In genomic region chr9:23221976-23222375, GRCm38 (mm10) we compare ENCODE assay signal across 8 mouse cellular contexts. TPM values are rescaled to one million over a fixed set of nuclear protein-coding genes. Genes with fewer than 3 reads are reported as not detected.
DNase-seq lines count a peak whose midpoint lies in the region; ATAC-seq and TF ChIP-seq lines count a peak whose summit lies in the region.

No protein-coding gene starts in this region.

- H3K27ac ChIP-seq in kidney, adult 2 months (ENCODE audit: insufficient read depth, low read depth, low read length): no peak overlapping the region
- H3K27ac ChIP-seq in hindbrain, embryonic 14.5 days: peak overlapping the region; percentile 85; the same call in 1 of the 2 replicates
- H3K27ac ChIP-seq in midbrain, postnatal 0 days (ENCODE audit: low read depth, low read length): peak overlapping the region; percentile 80; the same call in 1 of the 2 replicates

- H3K4me1 ChIP-seq in kidney, adult 2 months (ENCODE audit: control insufficient read depth, insufficient read depth, low read length): no peaks in the 10 kb centered on the region
- peaks cover 8% of the 10 kb centered on the region; the same call in 1 of the 2 replicates for H3K4me1 ChIP-seq in hindbrain, embryonic 14.5 days (replicated peaks; ENCODE audit: control insufficient read depth, insufficient read depth, low read length)
- peaks cover 5% of the 10 kb centered on the region; the same call in 1 of the 2 replicates for H3K4me1 ChIP-seq in midbrain, postnatal 0 days (ENCODE audit: insufficient read depth, low read length)

- peak overlapping the region; percentile 88 for H3K9ac ChIP-seq in hindbrain, embryonic 14.5 days
- peak overlapping the region; percentile 77 for H3K9ac ChIP-seq in midbrain, postnatal 0 days (replicated peaks; ENCODE audit: low read length, poor library complexity, severe bottlenecking)

- H3K9me3 ChIP-seq in hindbrain, embryonic 14.5 days (ENCODE audit: control insufficient read depth, low read length): no peaks in the 10 kb centered on the region
- H3K9me3 ChIP-seq in midbrain, postnatal 0 days (ENCODE audit: low read length): no peaks in the 10 kb centered on the region

- TF ChIP-seq CTCF in kidney, adult 2 months (conservative IDR thresholded peaks at IDR 0.05; ENCODE audit: insufficient read depth, insufficient read length, low read depth, low read length): no peak
- TF ChIP-seq CTCF in midbrain, postnatal 0 days (IDR thresholded peaks at IDR 0.05): no peak

- 31% methylated on average over 5 of the region's 5 CpGs for WGBS in kidney, adult 2 months
- WGBS in hindbrain, embryonic 14.5 days: 15% methylated on average over 5 of the region's 5 CpGs
- WGBS in midbrain, postnatal 0 days: 18% methylated on average over 5 of the region's 5 CpGs

- H3K4me2 ChIP-seq in hindbrain, embryonic 14.5 days (replicated peaks): peak overlapping the region; percentile 92
- H3K4me2 ChIP-seq in midbrain, postnatal 0 days (ENCODE audit: low read depth, low read length, poor library complexity, severe bottlenecking): peak overlapping the region; percentile 94

- no peak for TF ChIP-seq POLR2A in kidney, adult 2 months (IDR thresholded peaks at IDR 0.05; ENCODE audit: low read depth, low read length)

- peak overlapping the region; percentile 40; the same call in 1 of the 2 replicates for H3K4me3 ChIP-seq in kidney, adult 2 months (ENCODE audit: insufficient read depth, low read depth, low read length)
- H3K4me3 ChIP-seq in hindbrain, embryonic 14.5 days (replicated peaks; ENCODE audit: low read length): peak overlapping the region; percentile 81
- H3K4me3 ChIP-seq in midbrain, postnatal 0 days (ENCODE audit: low read depth, low read length): peak overlapping the region; percentile 77

- DNase-seq in kidney, adult 2 months: no peak
- no peak for DNase-seq in kidney, postnatal 4 days
- DNase-seq in brain, adult 2 months (ENCODE audit: low read depth, low spot score): peak; percentile 51
- no peak for DNase-seq in hindbrain, embryonic 14.5 days (ENCODE audit: low spot score)
- DNase-seq in midbrain, postnatal 0 days (ENCODE audit: low spot score): no peak
- no peak for DNase-seq in cerebellum, adult 9-11 months
- no peak for DNase-seq in adrenal gland, adult 8-10 months

- ATAC-seq in hindbrain, embryonic 14.5 days (ENCODE audit: low FRiP score): 0 out of 2 replicates have a peak, but pooled peaks have one; percentile 14
- ATAC-seq in midbrain, postnatal 0 days (ENCODE audit: low FRiP score): peak; percentile 14; the same call in 1 of the 2 replicates
- ATAC-seq in activated CD4-positive, CD25-positive, alpha-beta regulatory T cell, adult 4 months: no peak

- 0 out of 2 replicates have a peak, but pooled peaks cover 2% of the 10 kb centered on the region for H3K27me3 ChIP-seq in kidney, adult 2 months (replicated peaks; ENCODE audit: control insufficient read depth, insufficient read depth, low read length)
- H3K27me3 ChIP-seq in hindbrain, embryonic 14.5 days (ENCODE audit: control insufficient read depth, insufficient read depth, low read length): peaks cover 43% of the 10 kb centered on the region
- 0 out of 2 replicates have a peak, but pooled peaks cover 3% of the 10 kb centered on the region for H3K27me3 ChIP-seq in midbrain, postnatal 0 days (ENCODE audit: insufficient read depth, low read length)

- H3K36me3 ChIP-seq in kidney, adult 2 months (ENCODE audit: control insufficient read depth, insufficient read depth, low read length): no peaks in the 10 kb centered on the region
- no peaks in the 10 kb centered on the region for H3K36me3 ChIP-seq in hindbrain, embryonic 14.5 days (replicated peaks; ENCODE audit: control insufficient read depth, insufficient read depth)
- no peaks in the 10 kb centered on the region for H3K36me3 ChIP-seq in midbrain, postnatal 0 days (ENCODE audit: insufficient read depth, low read length)

RNA-seq across cellular contexts. Expression of gene Bmper, which starts 0.9 kb away (rescaled TPM):
- polyA plus RNA-seq in kidney, adult 2 months (2012; rRNA removed): 0.27 and 0.30 TPM in 2 replicates
- polyA plus RNA-seq in hindbrain, embryonic 14.5 days (2014; fragmentation: Nextera tagmentation; extraction: Ambion mirVana): 8.4 and 9.9 TPM in 2 replicates
- total RNA-seq in midbrain, postnatal 0 days (2014; rRNA removed): 9.2 and 11.1 TPM in 2 replicates
- 6.3 and 7.3 TPM in 2 replicates for polyA plus RNA-seq in midbrain, postnatal 0 days (2015; fragmentation: Nextera tagmentation; extraction: Ambion mirVana)
- not detected for polyA plus RNA-seq in activated CD4-positive, CD25-positive, alpha-beta regulatory T cell, adult 4 months (2017; shearing (Covaris generic))
- 1 to 10 TPM in 1 of 4 experiments, under 1 TPM in 3; 0.66 to 1.1 (median 0.75) TPM for total RNA-seq in adrenal gland, adult 8-10 months (2022)
